Mouse (Mus musculus) kidney, embryonic 15.5 days (tissue): ENCODE data around the gene Gtf2i. TPM values are rescaled to one million over a fixed set of nuclear protein-coding genes. Genes with fewer than 3 reads are reported as not detected.

Experiments used
- ATAC-seq: fragments of 200-750 bp; cut with Nextera tagmentation; replicated peaks from 2 replicates; pipeline ENCODE4 v1.8.0; 2017; ENCODE audit warnings: moderate TSS enrichment; ENCODE audit not compliant: low FRiP score
- H3K27ac ChIP-seq: fragments of 300-500 bp; sonication (generic); 2 replicates; pipeline ENCODE4 v1.5.1; 2015; ENCODE audit warnings: mild to moderate bottlenecking, inconsistent platforms
- H3K27me3 ChIP-seq: fragments of 300-500 bp; sonication (generic); 2 replicates; pipeline ENCODE4 v1.6.1; 2015; ENCODE audit warnings: inconsistent platforms
- H3K36me3 ChIP-seq: fragments of 300-500 bp; sonication (generic); 2 replicates; pipeline ENCODE4 v1.6.1; 2015; ENCODE audit warnings: inconsistent platforms
- H3K4me1 ChIP-seq: fragments of 300-500 bp; sonication (generic); 2 replicates; pipeline ENCODE4 v1.6.1; 2015; ENCODE audit warnings: inconsistent platforms
- H3K4me2 ChIP-seq: fragments of 300-500 bp; sonication (generic); 2 replicates; pipeline ENCODE4 v1.6.1; 2015; ENCODE audit warnings: moderate library complexity, mild to moderate bottlenecking, inconsistent platforms
- H3K4me3 ChIP-seq: fragments of 300-500 bp; sonication (generic); replicated peaks from 2 replicates; pipeline ENCODE4 v1.5.1; 2015; ENCODE audit warnings: mild to moderate bottlenecking, inconsistent platforms
- H3K9ac ChIP-seq: fragments of 300-500 bp; sonication (generic); 2 replicates; pipeline ENCODE4 v1.6.1; 2015; ENCODE audit warnings: mild to moderate bottlenecking, inconsistent platforms
- H3K9me3 ChIP-seq: fragments of 300-500 bp; sonication (generic); replicated peaks from 2 replicates; pipeline ENCODE4 v1.6.1; 2016; ENCODE audit warnings: inconsistent platforms
- WGBS: fragments of 180-500 bp; shearing (Covaris S2); methylation state at CpG from one replicate; pipeline ENCODE4 v1.1.7; 2015; ENCODE audit warnings: mixed read lengths; 5-methylcytosine and 5-hydroxymethylcytosine counted together
- polyA plus RNA-seq: library from polyadenylated mRNA; unstranded; fragments of >200 nt; fragmentation: Nextera tagmentation; extraction: Ambion mirVana; gene quantifications from 2 replicates; pipeline ENCODE4 v1.2.1, GENCODE M21; 2015

Gene Gtf2i
- polyA plus RNA-seq, 1 experiment from 2014 or later = 196 TPM

- 97% methylated on average over 4 of the region's 4 CpGs for WGBS
- Histone ChIP-seq H3K4me3 (no peak overlapping the region), H3K4me2 (no peak overlapping the region), H3K9me3 (no peaks in the 10 kb centered on the region), H3K9ac (no peak overlapping the region), H3K36me3 (peaks cover 99% of the 10 kb centered on the region), H3K27ac (no peak overlapping the region), H3K27me3 (no peaks in the 10 kb centered on the region), H3K4me1 (no peaks in the 10 kb centered on the region)
- no peak for ATAC-seq
Observed at GRCm38 (mm10) chr5:134251083-134251482, 63.5 kb downstream of the Gtf2i start.

GRCm38 (mm10) chr5:134250601-134251000, 64.0 kb downstream of the Gtf2i start:
- H3K4me2 ChIP-seq = no peak overlapping the region
- H3K27ac ChIP-seq = no peak overlapping the region
- no peaks in the 10 kb centered on the region for H3K4me1 ChIP-seq
- H3K4me3 ChIP-seq = no peak overlapping the region
- H3K9ac ChIP-seq = no peak overlapping the region
- H3K9me3 ChIP-seq = no peaks in the 10 kb centered on the region
- no peak for ATAC-seq
- no peaks in the 10 kb centered on the region for H3K27me3 ChIP-seq
- WGBS = 93% methylated on average over 3 of the region's 3 CpGs
- peaks cover 99% of the 10 kb centered on the region for H3K36me3 ChIP-seq

- ATAC-seq = no peak
- no peak overlapping the region for H3K4me3 ChIP-seq
- H3K27me3 ChIP-seq = no peaks in the 10 kb centered on the region
- no peak overlapping the region for H3K4me2 ChIP-seq
- whole genome bisulfite sequencing = 89% methylated on average over 8 of the region's 8 CpGs
- no peak overlapping the region for H3K27ac ChIP-seq
- H3K9ac ChIP-seq = no peak overlapping the region
- no peaks in the 10 kb centered on the region for H3K4me1 ChIP-seq
- no peaks in the 10 kb centered on the region for H3K9me3 ChIP-seq
- peaks cover 99% of the 10 kb centered on the region for H3K36me3 ChIP-seq
Observed at GRCm38 (mm10) chr5:134249245-134249649, 65.3 kb downstream of the Gtf2i start.

GRCm38 (mm10) chr5:134248608-134249244, 65.8 kb downstream of the Gtf2i start:
- H3K27ac ChIP-seq = no peak overlapping the region
- no peaks in the 10 kb centered on the region for H3K4me1 ChIP-seq
- no peak overlapping the region for H3K9ac ChIP-seq
- H3K36me3 ChIP-seq = peaks cover 99% of the 10 kb centered on the region
- 91% methylated on average over 14 of the region's 14 CpGs for WGBS
- H3K4me2 ChIP-seq = no peak overlapping the region
- ATAC-seq = no peak
- no peak overlapping the region for H3K4me3 ChIP-seq
- H3K9me3 ChIP-seq = no peaks in the 10 kb centered on the region
- no peaks in the 10 kb centered on the region for H3K27me3 ChIP-seq

- Histone ChIP-seq H3K36me3 (peaks cover 99% of the 10 kb centered on the region), H3K27me3 (no peaks in the 10 kb centered on the region), H3K4me3 (no peak overlapping the region), H3K9me3 (no peaks in the 10 kb centered on the region), H3K4me1 (no peaks in the 10 kb centered on the region), H3K9ac (no peak overlapping the region), H3K4me2 (no peak overlapping the region), H3K27ac (no peak overlapping the region)
- 91% methylated on average over 5 of the region's 5 CpGs for WGBS
- ATAC-seq = no peak
Observed at GRCm38 (mm10) chr5:134246146-134246545, 68.4 kb downstream of the Gtf2i start.

- no peaks in the 10 kb centered on the region for H3K4me1 ChIP-seq
- no peak for ATAC-seq
- H3K27me3 ChIP-seq = no peaks in the 10 kb centered on the region
- H3K4me2 ChIP-seq = no peak overlapping the region
- no peak overlapping the region for H3K9ac ChIP-seq
- H3K9me3 ChIP-seq = no peaks in the 10 kb centered on the region
- no peak overlapping the region for H3K4me3 ChIP-seq
- WGBS = 88% methylated on average over 5 of the region's 5 CpGs
- H3K27ac ChIP-seq = no peak overlapping the region
- peaks cover 100% of the 10 kb centered on the region for H3K36me3 ChIP-seq
Observed at GRCm38 (mm10) chr5:134244890-134245289, 69.7 kb downstream of the Gtf2i start.

- no peaks in the 10 kb centered on the region for H3K4me1 ChIP-seq
- 90% methylated on average over 26 of the region's 26 CpGs for WGBS
- no peak overlapping the region for H3K27ac ChIP-seq
- peaks cover 100% of the 10 kb centered on the region for H3K36me3 ChIP-seq
- H3K9ac ChIP-seq = no peak overlapping the region
- no peak overlapping the region for H3K4me3 ChIP-seq
- H3K27me3 ChIP-seq = no peaks in the 10 kb centered on the region
- no peaks in the 10 kb centered on the region for H3K9me3 ChIP-seq
- no peak overlapping the region for H3K4me2 ChIP-seq
- ATAC-seq = no peak
Observed at GRCm38 (mm10) chr5:134243661-134244436, 70.7 kb downstream of the Gtf2i start.

- WGBS = 80% methylated on average over 5 of the region's 5 CpGs
- Histone ChIP-seq H3K4me2 (no peak overlapping the region), H3K9me3 (no peaks in the 10 kb centered on the region), H3K36me3 (peaks cover 100% of the 10 kb centered on the region), H3K27me3 (no peaks in the 10 kb centered on the region), H3K4me1 (no peaks in the 10 kb centered on the region), H3K4me3 (no peak overlapping the region), H3K27ac (no peak overlapping the region), H3K9ac (no peak overlapping the region)
- ATAC-seq = no peak
Observed at GRCm38 (mm10) chr5:134241831-134242230, 72.7 kb downstream of the Gtf2i start.

- H3K27ac ChIP-seq = no peak overlapping the region
- ATAC-seq = no peak
- no peak overlapping the region for H3K9ac ChIP-seq
- peaks cover 26% of the 10 kb centered on the region for H3K4me1 ChIP-seq
- no peak overlapping the region for H3K4me3 ChIP-seq
- H3K27me3 ChIP-seq = no peaks in the 10 kb centered on the region
- H3K4me2 ChIP-seq = no peak overlapping the region
- WGBS = 80% methylated on average over 28 of the region's 28 CpGs
- peaks cover 79% of the 10 kb centered on the region for H3K36me3 ChIP-seq
- no peaks in the 10 kb centered on the region for H3K9me3 ChIP-seq
Observed at GRCm38 (mm10) chr5:134237936-134238760, 76.4 kb downstream of the Gtf2i start.

- H3K4me3 ChIP-seq = no peak overlapping the region
- H3K27ac ChIP-seq = no peak overlapping the region
- 92% methylated on average over 11 of the region's 11 CpGs for WGBS
- no peak overlapping the region for H3K9ac ChIP-seq
- H3K4me2 ChIP-seq = no peak overlapping the region
- no peaks in the 10 kb centered on the region for H3K27me3 ChIP-seq
- H3K4me1 ChIP-seq = peaks cover 31% of the 10 kb centered on the region
- H3K9me3 ChIP-seq = no peaks in the 10 kb centered on the region
- no peak for ATAC-seq
- peaks cover 73% of the 10 kb centered on the region for H3K36me3 ChIP-seq
Observed at GRCm38 (mm10) chr5:134237508-134237907, 77.1 kb downstream of the Gtf2i start.

GRCm38 (mm10) chr5:134236796-134237195, 77.8 kb downstream of the Gtf2i start:
- Histone ChIP-seq H3K36me3 (peaks cover 66% of the 10 kb centered on the region), H3K9ac (no peak overlapping the region), H3K4me1 (peaks cover 37% of the 10 kb centered on the region), H3K27me3 (no peaks in the 10 kb centered on the region), H3K4me3 (no peak overlapping the region), H3K9me3 (no peaks in the 10 kb centered on the region), H3K4me2 (no peak overlapping the region), H3K27ac (no peak overlapping the region)
- 78% methylated on average over 6 of the region's 6 CpGs for WGBS
- no peak for ATAC-seq

- Histone ChIP-seq H3K27ac (no peak overlapping the region), H3K4me1 (peaks cover 37% of the 10 kb centered on the region), H3K4me2 (no peak overlapping the region), H3K4me3 (no peak overlapping the region), H3K9me3 (no peaks in the 10 kb centered on the region), H3K27me3 (no peaks in the 10 kb centered on the region), H3K9ac (no peak overlapping the region), H3K36me3 (peaks cover 60% of the 10 kb centered on the region)
- ATAC-seq = no peak
- WGBS = 78% methylated on average over 3 of the region's 3 CpGs
Observed at GRCm38 (mm10) chr5:134236241-134236640, 78.3 kb downstream of the Gtf2i start.
